Mouse (Mus musculus) kidney, adult 2 months (tissue): Measurements from ENCODE around the gene Bdkrb2.

ENCODE experiments used
- CTCF ChIP-seq: fragments of 200-500 bp; conservative IDR thresholded peaks from 2 replicates; pipeline ENCODE4 v1.5.1; 2011; ENCODE audit warnings: low read depth, mild to moderate bottlenecking, control low read depth, low read length, moderate library complexity, mixed read lengths; ENCODE audit not compliant: insufficient read depth, insufficient read length
- POLR2A ChIP-seq: fragments of 200-500 bp; IDR thresholded peaks from one replicate; pipeline ENCODE4 v1.6.1; 2011; ENCODE audit warnings: low read depth, low read length, control low read depth

GRCm38 (mm10) chr12:105636551-105636950 is 73.5 kb downstream of the Bdkrb2 start:
- TF ChIP-seq POLR2A (no peak), CTCF (no peak)
